Mouse (Mus musculus) forebrain, embryonic 11.5 days (tissue): ENCODE measurements at regions not wholly inside any gene's neighbourhood (a gene's known extent, or its start where the extent isn't known, plus 50 kb on each side); places are given as distances from the start of the nearest gene placed in this dataset.

Source experiments
- ATAC-seq: fragments of 200-750 bp; cut with Nextera tagmentation; replicated peaks from 2 replicates; pipeline ENCODE4 v1.8.0; 2017; ENCODE audit warnings: moderate TSS enrichment; ENCODE audit not compliant: low FRiP score
- DNase-seq: peaks from one replicate; pipeline ENCODE4 v3.0.0-alpha.2; 2017; ENCODE audit warnings: low spot score
- H3K27ac ChIP-seq: fragments of 300-500 bp; sonication (generic); 2 replicates; pipeline ENCODE4 v1.5.1; 2014; ENCODE audit warnings: low read depth, low read length
- H3K27me3 ChIP-seq: fragments of 300-500 bp; sonication (generic); 2 replicates; pipeline ENCODE4 v1.6.1; 2014; ENCODE audit warnings: mild to moderate bottlenecking, low read length, mixed read lengths; ENCODE audit not compliant: control insufficient read depth, insufficient read depth
- H3K36me3 ChIP-seq: fragments of 300-500 bp; sonication (generic); 2 replicates; pipeline ENCODE4 v1.6.1; 2014; ENCODE audit warnings: mild to moderate bottlenecking, low read length, moderate library complexity, mixed read lengths; ENCODE audit not compliant: control insufficient read depth, insufficient read depth
- H3K4me1 ChIP-seq: fragments of 300-500 bp; sonication (generic); replicated peaks from 2 replicates; pipeline ENCODE4 v1.6.1; 2014; ENCODE audit warnings: low read length, mixed read lengths; ENCODE audit not compliant: control insufficient read depth, insufficient read depth
- H3K4me2 ChIP-seq: fragments of 300-500 bp; sonication (generic); 2 replicates; pipeline ENCODE4 v1.6.1; 2014; ENCODE audit warnings: low read depth, mild to moderate bottlenecking, low read length, moderate library complexity, mixed read lengths; ENCODE audit not compliant: severe bottlenecking
- H3K4me3 ChIP-seq: fragments of 300-500 bp; sonication (generic); 2 replicates; pipeline ENCODE4 v1.5.1; 2014; ENCODE audit warnings: low read depth, low read length
- H3K9ac ChIP-seq: fragments of 300-500 bp; sonication (generic); 2 replicates; pipeline ENCODE4 v1.6.1; 2014; ENCODE audit warnings: low read length
- H3K9me3 ChIP-seq: fragments of 300-500 bp; sonication (generic); 2 replicates; pipeline ENCODE4 v1.6.1; 2016; ENCODE audit warnings: low read length, mixed read lengths; ENCODE audit not compliant: control insufficient read depth
- WGBS: fragments of 180-500 bp; shearing (Covaris S2); extraction: QIAGEN DNeasy Blood & Tissue Kit; methylation state at CpG from one replicate; pipeline ENCODE4 v1.1.7; 2014; 5-methylcytosine and 5-hydroxymethylcytosine counted together

DNA sequence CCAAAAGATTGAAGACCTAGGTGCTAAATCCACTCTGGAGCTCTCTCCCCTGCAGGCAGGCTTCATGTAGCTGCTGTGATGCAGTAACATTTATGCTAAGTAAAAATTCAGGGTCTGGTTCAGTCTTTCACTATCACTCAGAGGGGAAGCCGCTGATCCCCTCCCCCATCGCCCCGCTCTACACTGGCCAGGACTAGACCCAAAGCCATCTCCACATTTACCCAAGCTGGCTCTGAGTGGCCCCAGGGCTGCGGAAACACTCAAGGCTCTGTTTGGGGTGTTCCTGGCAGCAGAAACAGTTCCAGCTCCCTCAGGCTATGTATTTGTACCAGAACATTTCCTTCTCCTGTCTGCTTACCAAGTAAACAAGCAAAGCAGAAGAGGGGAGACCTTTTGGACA is 85.5 kb upstream of the Gm26657 start:
- no peaks in the 10 kb centered on the region for H3K4me1 ChIP-seq
- no peak overlapping the region for H3K4me2 ChIP-seq
- no peak overlapping the region for H3K9ac ChIP-seq
- H3K27me3 ChIP-seq: no peaks in the 10 kb centered on the region
- no peak for ATAC-seq
- WGBS: 81% methylated on average over 4 of the region's 4 CpGs
- no peak overlapping the region for H3K27ac ChIP-seq
- no peak for DNase-seq
- H3K4me3 ChIP-seq: no peak overlapping the region
- H3K36me3 ChIP-seq: no peaks in the 10 kb centered on the region
- H3K9me3 ChIP-seq: no peaks in the 10 kb centered on the region

GRCm38 (mm10) chr4:56652819-56653218 is 87.1 kb upstream of the Gm26657 start:
- ATAC-seq: no peak
- Histone ChIP-seq H3K36me3 (no peaks in the 10 kb centered on the region), H3K4me2 (no peak overlapping the region), H3K9me3 (no peaks in the 10 kb centered on the region), H3K9ac (no peak overlapping the region), H3K27ac (no peak overlapping the region), H3K27me3 (no peaks in the 10 kb centered on the region), H3K4me1 (no peaks in the 10 kb centered on the region), H3K4me3 (no peak overlapping the region)
- WGBS: 77% methylated on average over 5 of the region's 5 CpGs
- DNase-seq: no peak

DNA sequence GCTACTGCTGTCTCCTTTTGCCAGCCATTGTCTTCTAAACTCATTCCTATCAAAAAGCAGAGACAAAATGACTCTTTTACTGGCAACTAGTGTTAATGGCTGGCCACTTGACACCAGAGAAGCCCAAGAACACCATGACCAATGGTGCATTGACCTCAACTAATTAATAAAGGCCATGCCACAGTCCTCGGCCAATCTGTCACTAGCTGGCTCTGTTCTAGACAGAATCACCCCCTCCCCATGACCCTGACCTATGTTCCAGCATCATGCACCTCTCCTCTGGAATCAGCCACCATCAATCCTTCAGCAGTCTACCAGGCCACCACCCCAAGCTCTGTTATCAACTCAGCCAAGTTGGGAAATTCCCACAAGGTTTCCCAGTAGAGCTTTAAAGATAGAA is 90.1 kb upstream of the Gm26657 start:
- H3K36me3 ChIP-seq: no peaks in the 10 kb centered on the region
- no peak overlapping the region for H3K27ac ChIP-seq
- no peak overlapping the region for H3K9ac ChIP-seq
- H3K27me3 ChIP-seq: no peaks in the 10 kb centered on the region
- no peak overlapping the region for H3K4me2 ChIP-seq
- ATAC-seq (no peak), DNase-seq (no peak)
- 74% methylated on average over 1 of the region's 1 CpGs for WGBS
- no peaks in the 10 kb centered on the region; the same call in 1 of the 2 replicates for H3K4me1 ChIP-seq
- no peaks in the 10 kb centered on the region for H3K9me3 ChIP-seq
- H3K4me3 ChIP-seq: no peak overlapping the region

DNA sequence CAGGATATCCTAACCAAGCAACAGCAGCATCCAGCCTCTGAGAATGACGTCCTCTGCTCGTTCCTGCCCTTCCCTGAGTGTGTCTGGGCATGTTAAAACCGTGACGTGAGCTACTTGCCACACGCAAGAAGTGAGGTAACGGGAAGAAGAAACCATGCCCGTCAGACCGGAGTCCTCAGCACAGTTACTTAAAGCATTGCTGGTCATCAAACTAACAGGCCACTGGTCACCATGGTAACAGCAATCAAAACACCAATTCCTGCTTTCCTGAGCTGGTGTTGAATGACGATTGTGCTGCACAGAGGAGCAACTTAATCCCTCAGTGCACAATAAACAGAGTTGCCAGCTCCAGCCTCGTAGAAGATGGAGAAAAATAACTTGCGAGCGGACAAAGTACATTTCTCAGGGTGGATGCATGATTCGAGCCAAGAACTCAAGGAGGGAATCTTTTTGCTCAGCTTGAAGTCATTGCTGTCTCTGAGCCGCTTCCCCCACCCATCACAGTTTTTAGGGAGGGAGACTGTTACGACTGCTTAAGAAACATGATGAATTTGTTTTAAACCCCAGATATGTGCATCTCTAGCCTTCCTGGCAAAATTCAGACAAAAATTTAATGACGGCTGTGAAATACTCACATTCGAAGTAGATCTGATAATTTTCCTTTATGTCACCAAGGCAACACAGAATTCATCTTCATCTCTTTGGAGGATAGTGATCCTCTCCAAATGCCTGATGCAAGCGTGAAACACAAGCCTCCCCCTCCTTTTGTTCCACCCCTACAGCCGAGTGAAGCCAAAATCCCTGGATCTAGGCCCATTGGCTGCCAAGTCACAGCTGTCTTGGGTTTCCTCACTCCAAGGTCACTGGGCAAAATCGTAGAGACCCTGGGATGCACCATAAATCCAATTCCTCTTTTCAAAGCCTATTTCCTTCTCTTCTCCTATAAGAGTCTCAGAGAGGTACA is 95.6 kb upstream of the Gm26657 start:
- DNase-seq: peak; percentile 58
- Histone ChIP-seq H3K9me3 (no peaks in the 10 kb centered on the region), H3K4me2 (peak overlapping the region; percentile 37; the same call in 1 of the 2 replicates), H3K27me3 (no peaks in the 10 kb centered on the region), H3K27ac (no peak overlapping the region), H3K36me3 (no peaks in the 10 kb centered on the region), H3K4me1 (peaks cover 4% of the 10 kb centered on the region; the same call in 1 of the 2 replicates), H3K9ac (peak overlapping the region; percentile 24; the same call in 1 of the 2 replicates), H3K4me3 (no peak overlapping the region)
- 23% methylated on average over 20 of the region's 20 CpGs for WGBS
- peak; percentile 82 for ATAC-seq

DNA sequence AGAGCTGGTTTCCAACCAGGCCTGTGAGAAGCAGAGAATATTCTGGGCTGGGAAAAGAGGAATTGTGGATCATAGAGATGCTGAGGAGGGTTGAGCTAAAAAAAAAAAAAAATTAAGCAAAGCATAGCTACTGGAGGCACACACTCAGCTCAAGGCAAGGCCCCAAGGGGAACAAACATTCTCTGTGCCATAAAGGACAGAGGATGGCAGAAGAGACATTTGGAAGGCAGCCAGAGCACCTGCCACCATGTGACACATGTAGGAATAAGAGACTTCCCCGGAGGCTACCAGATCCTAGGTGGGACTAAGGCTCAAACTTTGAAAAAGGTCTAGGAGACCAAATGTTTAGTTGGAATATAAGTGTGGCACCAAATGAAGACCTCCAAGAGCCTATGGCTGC is 96.4 kb upstream of the Gm26657 start:
- peaks cover 4% of the 10 kb centered on the region; the same call in 1 of the 2 replicates for H3K4me1 ChIP-seq
- no peaks in the 10 kb centered on the region for H3K9me3 ChIP-seq
- H3K4me2 ChIP-seq: no peak overlapping the region; the same call in 1 of the 2 replicates
- no peak overlapping the region for H3K27ac ChIP-seq
- no peaks in the 10 kb centered on the region for H3K36me3 ChIP-seq
- H3K9ac ChIP-seq: no peak overlapping the region
- no peak overlapping the region for H3K4me3 ChIP-seq
- ATAC-seq (no peak), DNase-seq (no peak)
- no peaks in the 10 kb centered on the region for H3K27me3 ChIP-seq
- 85% methylated on average over 1 of the region's 1 CpGs for WGBS

- Histone ChIP-seq H3K9ac (no peak overlapping the region), H3K36me3 (no peaks in the 10 kb centered on the region), H3K27me3 (no peaks in the 10 kb centered on the region), H3K9me3 (no peaks in the 10 kb centered on the region), H3K4me3 (no peak overlapping the region), H3K4me2 (no peak overlapping the region), H3K4me1 (peaks cover 4% of the 10 kb centered on the region; the same call in 1 of the 2 replicates), H3K27ac (no peak overlapping the region)
- WGBS: 31% methylated on average over 4 of the region's 4 CpGs
- no peak for ATAC-seq
- no peak for DNase-seq
Measured at GRCm38 (mm10) chr4:56639709-56640108, 100.2 kb upstream of the Gm26657 start.

GRCm38 (mm10) chr4:56638704-56639478 is 101.0 kb upstream of the Gm26657 start:
- 68% methylated on average over 14 of the region's 14 CpGs for WGBS
- ATAC-seq (no peak), DNase-seq (no peak)
- no peaks in the 10 kb centered on the region for H3K27me3 ChIP-seq
- no peak overlapping the region for H3K9ac ChIP-seq
- no peak overlapping the region for H3K27ac ChIP-seq
- no peak overlapping the region for H3K4me3 ChIP-seq
- no peaks in the 10 kb centered on the region for H3K9me3 ChIP-seq
- H3K36me3 ChIP-seq: no peaks in the 10 kb centered on the region
- no peak overlapping the region for H3K4me2 ChIP-seq
- H3K4me1 ChIP-seq: peaks cover 4% of the 10 kb centered on the region; the same call in 1 of the 2 replicates

DNA sequence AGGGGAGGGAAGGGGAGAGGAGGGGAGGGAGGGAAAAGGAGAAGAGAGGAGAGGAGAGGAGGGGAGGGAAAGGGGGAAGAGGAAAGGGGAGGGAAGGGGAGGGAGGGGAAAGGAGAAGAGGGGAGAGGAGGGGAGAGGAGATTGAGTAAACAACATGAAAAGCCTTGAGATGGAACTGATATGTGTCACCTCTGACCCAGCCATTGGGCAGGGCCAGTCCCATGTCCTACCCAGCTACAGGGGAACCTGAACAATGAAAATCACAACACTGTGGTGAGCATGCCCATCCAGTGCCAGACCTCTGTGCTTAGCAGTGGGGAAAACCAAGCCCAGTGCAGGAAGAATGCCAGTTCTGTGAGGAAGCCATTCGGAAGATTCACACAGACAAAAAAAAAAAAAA is 103.6 kb upstream of the Gm26657 start:
- Histone ChIP-seq H3K4me2 (no peak overlapping the region), H3K4me1 (no peaks in the 10 kb centered on the region; the same call in 1 of the 2 replicates), H3K27ac (no peak overlapping the region), H3K4me3 (no peak overlapping the region), H3K27me3 (no peaks in the 10 kb centered on the region), H3K9me3 (no peaks in the 10 kb centered on the region), H3K36me3 (no peaks in the 10 kb centered on the region), H3K9ac (no peak overlapping the region)
- ATAC-seq (no peak), DNase-seq (no peak)
- 83% methylated on average over 1 of the region's 1 CpGs for WGBS
